Mouse (Mus musculus): ENCODE measurements at regions not wholly inside any gene's neighbourhood (a gene's known extent, or its start where the extent isn't known, plus 50 kb on each side); places are given as distances from the start of the nearest gene placed in this dataset.
A peak's percentile ranks its signal among the peaks of the same experiment; 100 is the strongest.

GRCm38 (mm10) chr6:108942288-108942687, 113.8 kb downstream of the Edem1 start:
- H3K4me1 ChIP-seq (ENCODE audit: control insufficient read depth, insufficient read depth, insufficient read length) = no peaks in the 10 kb centered on the region
- H3K27ac ChIP-seq (ENCODE audit: insufficient read depth, low read length) = no peak overlapping the region
- no peak for DNase-seq (ENCODE audit: low read depth in 1 of 2, low spot score in 2 of 2)
- no peaks in the 10 kb centered on the region for H3K36me3 ChIP-seq (ENCODE audit: control insufficient read depth, insufficient read depth, low read length)
- H3K4me3 ChIP-seq (ENCODE audit: extremely low read depth, insufficient read depth, insufficient read length) = no peak overlapping the region
- TF ChIP-seq POLR2A (IDR thresholded peaks at IDR 0.05; ENCODE audit: low read depth, low read length) (no peak), CTCF (IDR thresholded peaks at IDR 0.05; ENCODE audit: extremely low read depth, insufficient read depth, insufficient read length, insufficient replicate concordance) (no peak)
- no peaks in the 10 kb centered on the region for H3K27me3 ChIP-seq (ENCODE audit: control insufficient read depth, insufficient read depth, low read length)

DNA sequence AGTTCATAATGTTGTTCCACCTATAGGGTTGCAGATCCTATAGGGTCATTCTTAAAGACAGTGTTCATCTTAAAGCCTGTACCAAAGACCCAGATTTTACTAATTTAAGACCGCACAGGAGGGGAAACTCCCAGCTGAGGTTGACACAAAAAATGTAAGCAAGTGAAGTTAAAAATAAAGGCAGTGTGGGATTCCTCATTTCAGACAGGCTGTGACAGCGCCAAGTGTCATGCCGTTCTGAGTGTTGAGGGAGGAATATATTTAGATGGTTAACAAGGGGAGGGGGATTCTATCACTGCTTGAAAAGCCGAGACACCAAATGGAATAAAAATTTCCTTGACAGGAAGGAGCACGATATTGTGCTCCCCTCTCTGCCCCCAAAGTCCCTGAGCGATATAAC, 123.9 kb downstream of the Edem1 start:
- H3K27ac ChIP-seq (ENCODE audit: insufficient read depth, low read length) = no peak overlapping the region
- WGBS = 86% methylated on average over 6 of the region's 6 CpGs
- DNase-seq (ENCODE audit: low read depth in 1 of 2, low spot score in 2 of 2) = no peak
- no peaks in the 10 kb centered on the region for H3K27me3 ChIP-seq (ENCODE audit: control insufficient read depth, insufficient read depth, low read length)
- TF ChIP-seq POLR2A (IDR thresholded peaks at IDR 0.05; ENCODE audit: low read depth, low read length) = no peak
- TF ChIP-seq CTCF (IDR thresholded peaks at IDR 0.05; ENCODE audit: extremely low read depth, insufficient read depth, insufficient read length, insufficient replicate concordance) = no peak
- H3K4me1 ChIP-seq (ENCODE audit: control insufficient read depth, insufficient read depth, insufficient read length) = no peaks in the 10 kb centered on the region
- no peak overlapping the region for H3K4me3 ChIP-seq (ENCODE audit: extremely low read depth, insufficient read depth, insufficient read length)
- no peaks in the 10 kb centered on the region for H3K36me3 ChIP-seq (ENCODE audit: control insufficient read depth, insufficient read depth, low read length)

GRCm38 (mm10) chr6:108962810-108963209, 134.4 kb downstream of the Edem1 start:
- H3K4me1 ChIP-seq (ENCODE audit: control insufficient read depth, insufficient read depth, insufficient read length) = no peaks in the 10 kb centered on the region
- no peak for DNase-seq (ENCODE audit: low read depth in 1 of 2, low spot score in 2 of 2)
- no peaks in the 10 kb centered on the region for H3K27me3 ChIP-seq (ENCODE audit: control insufficient read depth, insufficient read depth, low read length)
- H3K27ac ChIP-seq (ENCODE audit: insufficient read depth, low read length) = no peak overlapping the region
- no peak overlapping the region for H3K4me3 ChIP-seq (ENCODE audit: extremely low read depth, insufficient read depth, insufficient read length)
- TF ChIP-seq CTCF (IDR thresholded peaks at IDR 0.05; ENCODE audit: extremely low read depth, insufficient read depth, insufficient read length, insufficient replicate concordance) (no peak), POLR2A (IDR thresholded peaks at IDR 0.05; ENCODE audit: low read depth, low read length) (no peak)
- no peaks in the 10 kb centered on the region for H3K36me3 ChIP-seq (ENCODE audit: control insufficient read depth, insufficient read depth, low read length)

GRCm38 (mm10) chr6:108963295-108963694, 134.9 kb downstream of the Edem1 start:
- Histone ChIP-seq H3K4me3 (ENCODE audit: extremely low read depth, insufficient read depth, insufficient read length) (no peak overlapping the region), H3K27ac (ENCODE audit: insufficient read depth, low read length) (no peak overlapping the region), H3K36me3 (ENCODE audit: control insufficient read depth, insufficient read depth, low read length) (no peaks in the 10 kb centered on the region), H3K4me1 (ENCODE audit: control insufficient read depth, insufficient read depth, insufficient read length) (no peaks in the 10 kb centered on the region), H3K27me3 (ENCODE audit: control insufficient read depth, insufficient read depth, low read length) (no peaks in the 10 kb centered on the region)
- WGBS = 14% methylated on average over 2 of the region's 2 CpGs
- no peak for TF ChIP-seq POLR2A (IDR thresholded peaks at IDR 0.05; ENCODE audit: low read depth, low read length)
- TF ChIP-seq CTCF (IDR thresholded peaks at IDR 0.05; ENCODE audit: extremely low read depth, insufficient read depth, insufficient read length, insufficient replicate concordance) = no peak
- DNase-seq (ENCODE audit: low read depth in 1 of 2, low spot score in 2 of 2) = peak in 1 of 2 experiments; percentile 6

- Histone ChIP-seq H3K4me1 (ENCODE audit: control insufficient read depth, insufficient read depth, insufficient read length) (no peaks in the 10 kb centered on the region), H3K27ac (ENCODE audit: insufficient read depth, low read length) (no peak overlapping the region), H3K4me3 (ENCODE audit: extremely low read depth, insufficient read depth, insufficient read length) (no peak overlapping the region), H3K36me3 (ENCODE audit: control insufficient read depth, insufficient read depth, low read length) (no peaks in the 10 kb centered on the region), H3K27me3 (ENCODE audit: control insufficient read depth, insufficient read depth, low read length) (no peaks in the 10 kb centered on the region)
- no peak for DNase-seq (ENCODE audit: low read depth in 1 of 2, low spot score in 2 of 2)
- TF ChIP-seq CTCF (IDR thresholded peaks at IDR 0.05; ENCODE audit: extremely low read depth, insufficient read depth, insufficient read length, insufficient replicate concordance) (no peak), POLR2A (IDR thresholded peaks at IDR 0.05; ENCODE audit: low read depth, low read length) (no peak)
- WGBS = 75% methylated on average over 4 of the region's 4 CpGs
These were observed 141.2 kb downstream of the Edem1 start for GRCm38 (mm10) chr6:108969477-108970176.

DNA sequence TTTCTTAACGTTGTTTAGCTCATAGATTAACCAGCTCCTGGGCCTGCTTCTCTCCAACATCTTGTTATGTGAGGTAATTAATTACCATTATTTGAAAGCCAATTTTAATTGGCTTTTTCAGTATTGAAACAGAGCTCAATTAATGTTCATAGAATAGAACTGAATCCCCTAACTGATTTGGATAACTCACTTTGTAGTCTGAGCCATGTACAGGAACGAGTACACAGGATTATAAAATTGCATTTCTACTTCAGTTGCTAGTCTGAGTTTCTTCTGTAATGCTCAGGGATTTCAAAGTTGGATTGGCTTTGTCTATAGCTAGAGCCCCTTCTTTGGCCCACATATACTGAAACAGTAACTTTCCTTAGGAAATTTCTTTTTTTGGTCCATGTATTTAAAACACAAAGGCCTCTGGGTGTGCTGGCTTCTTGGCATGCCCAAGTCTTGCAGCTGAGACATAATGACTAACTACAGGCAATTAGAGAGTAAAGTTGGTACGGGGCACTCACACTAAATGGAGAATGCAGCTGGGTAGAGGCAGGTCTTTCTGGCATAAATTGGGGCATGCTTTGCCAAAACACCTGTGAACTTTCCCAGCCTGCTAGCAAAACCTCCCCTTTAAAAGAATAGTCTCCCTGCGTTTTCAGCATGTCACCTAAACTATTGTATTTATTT, 143.1 kb downstream of the Edem1 start:
- Histone ChIP-seq H3K4me1 (ENCODE audit: control insufficient read depth, insufficient read depth, insufficient read length) (no peaks in the 10 kb centered on the region), H3K4me3 (ENCODE audit: extremely low read depth, insufficient read depth, insufficient read length) (no peak overlapping the region), H3K27me3 (ENCODE audit: control insufficient read depth, insufficient read depth, low read length) (no peaks in the 10 kb centered on the region), H3K27ac (ENCODE audit: insufficient read depth, low read length) (no peak overlapping the region), H3K36me3 (ENCODE audit: control insufficient read depth, insufficient read depth, low read length) (no peaks in the 10 kb centered on the region)
- 79% methylated on average over 4 of the region's 4 CpGs for WGBS
- TF ChIP-seq POLR2A (IDR thresholded peaks at IDR 0.05; ENCODE audit: low read depth, low read length) (no peak), CTCF (IDR thresholded peaks at IDR 0.05; ENCODE audit: extremely low read depth, insufficient read depth, insufficient read length, insufficient replicate concordance) (no peak)
- no peak for DNase-seq (ENCODE audit: low read depth in 1 of 2, low spot score in 2 of 2)

GRCm38 (mm10) chr6:108973701-108974100, 145.3 kb downstream of the Edem1 start:
- Histone ChIP-seq H3K4me1 (ENCODE audit: control insufficient read depth, insufficient read depth, insufficient read length) (no peaks in the 10 kb centered on the region), H3K27me3 (ENCODE audit: control insufficient read depth, insufficient read depth, low read length) (no peaks in the 10 kb centered on the region), H3K4me3 (ENCODE audit: extremely low read depth, insufficient read depth, insufficient read length) (no peak overlapping the region), H3K27ac (ENCODE audit: insufficient read depth, low read length) (no peak overlapping the region), H3K36me3 (ENCODE audit: control insufficient read depth, insufficient read depth, low read length) (no peaks in the 10 kb centered on the region)
- no peak for DNase-seq (ENCODE audit: low read depth in 1 of 2, low spot score in 2 of 2)
- TF ChIP-seq POLR2A (IDR thresholded peaks at IDR 0.05; ENCODE audit: low read depth, low read length) (no peak), CTCF (IDR thresholded peaks at IDR 0.05; ENCODE audit: extremely low read depth, insufficient read depth, insufficient read length, insufficient replicate concordance) (no peak)
- WGBS = 81% methylated on average over 2 of the region's 2 CpGs

Data from spleen, adult 2 months (tissue).